Mouse (Mus musculus) lung, postnatal 14 days (tissue): ENCODE measurements around the gene Cradd.
A peak's percentile ranks its signal among the peaks of the same experiment; 100 is the strongest.

Experiments used
- DNase-seq: peaks from one replicate; pipeline ENCODE4 v3.0.0; 2021

Cradd gene

DNA sequence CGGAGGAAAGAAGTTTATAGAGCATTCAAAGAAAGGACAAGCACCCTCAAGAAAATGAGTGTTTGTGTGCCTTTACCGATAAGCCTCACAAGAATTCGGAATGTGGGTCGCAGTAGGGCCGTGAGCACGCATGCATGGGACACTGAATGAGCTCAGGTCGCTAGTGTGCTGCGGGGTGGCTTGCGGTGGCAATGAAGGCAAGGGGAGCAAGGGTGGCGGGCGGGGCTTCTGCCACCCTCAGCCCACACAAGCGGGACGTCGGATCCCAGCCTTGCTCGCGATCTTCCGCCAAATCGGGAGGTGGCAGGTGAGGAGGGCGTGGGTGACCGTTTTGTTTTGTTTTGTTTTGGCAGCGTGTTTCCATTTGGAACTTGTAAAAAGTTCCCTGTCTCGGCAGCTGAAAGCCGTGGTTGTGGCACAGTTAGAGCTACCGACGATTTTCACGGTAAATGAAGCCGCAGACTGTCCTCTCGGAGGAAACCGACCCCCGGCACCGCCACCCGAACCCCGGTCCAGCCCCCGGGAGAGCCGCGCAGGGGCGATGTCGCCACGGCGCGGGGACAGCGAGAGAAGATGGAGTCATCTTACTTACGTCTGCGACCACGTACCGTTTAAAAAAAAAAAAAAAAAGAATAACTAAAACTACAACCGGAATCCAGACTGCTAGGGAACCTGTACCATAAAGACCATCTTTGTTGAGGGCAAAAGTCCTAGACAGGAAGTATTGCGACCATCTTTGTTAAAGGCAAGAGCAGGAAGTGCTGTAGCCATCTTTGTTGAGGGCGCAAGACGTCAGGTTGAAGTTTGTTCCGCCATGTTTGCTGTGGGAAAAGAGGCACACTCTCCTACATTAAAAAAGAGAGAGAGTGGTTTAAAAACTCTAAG, at the start of gene Cradd:
Cradd (minus strand) TSS at position 741 of the 885 bp plus-strand sequence.
- peak; percentile 88 for DNase-seq

DNA sequence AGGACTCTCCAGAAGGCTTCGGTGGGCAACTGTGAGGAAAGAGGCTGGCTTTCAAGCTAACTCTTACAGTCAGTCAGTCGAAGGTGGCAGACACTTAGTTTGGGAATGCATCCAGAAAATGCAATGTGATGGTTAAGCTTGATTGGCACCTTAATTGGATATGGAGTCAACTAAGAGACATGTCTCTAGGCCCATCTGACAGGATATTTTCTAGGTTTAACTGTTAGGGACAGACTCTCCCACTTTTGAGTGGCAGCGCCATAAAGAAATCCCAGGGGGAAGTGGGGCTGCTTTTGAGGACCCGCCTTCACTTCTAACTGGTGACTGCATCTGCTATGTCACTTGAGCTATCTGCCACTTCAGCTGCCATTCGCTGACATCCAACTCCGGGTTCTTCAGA, 49.4 kb upstream of the Cradd start:
- no peak for DNase-seq

DNA sequence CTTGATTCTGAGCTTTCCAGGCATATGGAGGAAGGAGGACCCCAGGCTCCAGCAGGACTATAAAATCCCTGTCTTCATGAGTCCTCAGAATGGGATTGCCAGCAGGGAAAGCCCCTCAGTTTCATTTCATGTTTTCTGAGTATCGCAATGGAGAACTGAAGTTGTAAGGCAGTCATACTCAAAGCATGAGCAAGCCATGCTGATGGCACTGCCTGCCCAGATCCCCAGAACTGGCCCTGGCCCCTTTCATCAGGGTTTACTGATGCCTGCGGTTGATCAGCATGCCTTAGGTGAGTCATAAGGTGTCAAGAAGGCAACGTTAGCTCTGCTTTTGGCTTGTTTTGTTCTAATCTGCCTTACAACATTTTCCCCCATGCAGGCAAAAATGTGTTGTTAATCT, 48.0 kb upstream of the Cradd start:
- DNase-seq: no peak

DNA sequence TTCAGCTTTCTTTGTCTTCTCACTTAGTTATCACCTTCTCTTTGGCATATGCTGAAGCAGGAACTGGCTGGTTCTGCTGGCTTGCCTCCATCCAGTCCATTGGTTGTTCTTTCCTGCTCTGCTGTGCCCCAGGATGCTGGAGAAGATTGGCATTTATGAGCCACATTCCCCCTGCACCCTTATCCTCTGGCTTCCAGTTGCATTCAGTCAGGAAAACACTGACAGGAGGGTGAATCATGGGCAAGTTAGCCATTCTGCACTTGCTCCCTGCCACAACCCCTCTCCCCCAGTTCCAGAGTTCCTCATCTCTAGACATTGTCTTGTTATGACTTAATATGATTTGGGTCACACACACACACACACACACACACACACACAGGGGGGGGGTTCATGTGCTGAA, 45.3 kb upstream of the Cradd start:
- DNase-seq: no peak

DNA sequence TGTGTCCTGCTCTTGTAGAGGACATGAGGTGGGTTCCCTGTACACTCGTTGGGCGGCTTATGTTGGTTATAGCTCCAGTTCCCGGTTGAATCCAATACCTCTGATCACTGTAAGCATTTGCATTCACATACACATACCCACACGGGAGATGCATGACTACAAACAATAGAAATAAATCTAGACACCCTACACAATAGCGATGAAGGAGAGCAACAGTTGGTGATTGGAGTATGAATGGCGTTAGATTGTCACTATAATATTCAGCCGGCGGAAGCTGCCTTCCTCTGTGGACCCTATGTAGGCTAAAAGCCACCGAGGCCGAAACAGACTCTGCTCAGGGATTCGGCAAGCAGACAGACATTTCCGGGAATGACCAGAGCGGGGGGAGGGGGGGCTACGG, 44.2 kb upstream of the Cradd start:
- DNase-seq: no peak

DNA sequence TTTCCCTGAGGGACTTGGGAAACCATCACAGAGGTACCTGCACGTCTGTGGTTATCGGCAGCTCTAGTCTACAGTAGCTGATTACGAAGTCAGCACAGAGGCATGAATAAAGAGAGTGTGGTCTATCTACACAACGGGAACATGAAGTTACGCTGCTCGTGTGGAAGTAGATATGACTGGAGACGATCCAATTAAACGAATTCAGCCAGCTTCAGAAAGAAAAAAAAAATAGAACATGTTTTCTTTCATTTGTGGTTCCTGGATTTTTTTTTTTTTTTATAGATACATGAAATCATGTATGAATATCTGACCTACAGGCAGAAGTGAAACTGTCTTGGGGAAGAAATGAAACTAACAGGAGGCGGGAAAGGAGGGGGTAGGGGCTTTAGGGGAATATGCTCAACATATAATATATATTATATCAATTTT, 43.7 kb upstream of the Cradd start:
- DNase-seq: no peak

DNA sequence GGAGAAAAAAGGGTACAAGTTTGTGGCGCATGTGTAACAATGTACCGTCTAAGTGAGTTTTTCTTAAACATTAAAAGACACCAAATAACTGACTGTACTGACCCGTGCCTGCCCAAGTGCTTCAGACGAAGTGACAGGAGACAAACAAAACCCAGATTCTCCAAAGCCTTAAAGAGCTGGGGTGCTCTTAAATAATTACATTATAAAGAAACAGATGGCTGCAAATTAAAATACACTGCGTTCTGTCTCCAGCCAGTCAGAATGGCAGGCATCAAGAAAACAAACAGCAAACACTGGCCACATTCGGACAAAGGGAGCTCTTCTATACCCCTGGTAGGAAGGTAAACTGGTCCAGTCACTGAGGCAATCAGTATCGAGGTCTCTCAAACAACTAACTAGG, 43.3 kb upstream of the Cradd start:
- DNase-seq: no peak

DNA sequence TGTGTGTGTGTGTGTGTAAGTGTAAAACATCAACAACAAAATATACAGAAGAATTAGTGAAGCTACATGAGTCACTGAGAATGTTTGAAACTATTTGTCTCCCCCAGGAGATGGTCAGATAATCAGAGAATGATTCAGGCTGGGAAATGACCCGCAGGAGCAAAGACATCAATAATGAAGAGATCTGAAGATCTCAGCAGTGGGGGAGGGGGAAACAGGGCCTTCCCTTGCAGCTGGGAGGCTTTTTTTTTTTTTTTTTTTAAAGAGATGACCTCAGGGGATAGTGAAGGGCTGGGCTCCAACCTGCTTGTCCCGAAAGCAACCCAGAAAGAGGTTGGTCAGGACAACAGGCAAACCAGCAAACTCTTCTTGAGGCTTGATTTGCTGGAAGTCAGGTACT, 38.4 kb upstream of the Cradd start:
- DNase-seq: no peak

DNA sequence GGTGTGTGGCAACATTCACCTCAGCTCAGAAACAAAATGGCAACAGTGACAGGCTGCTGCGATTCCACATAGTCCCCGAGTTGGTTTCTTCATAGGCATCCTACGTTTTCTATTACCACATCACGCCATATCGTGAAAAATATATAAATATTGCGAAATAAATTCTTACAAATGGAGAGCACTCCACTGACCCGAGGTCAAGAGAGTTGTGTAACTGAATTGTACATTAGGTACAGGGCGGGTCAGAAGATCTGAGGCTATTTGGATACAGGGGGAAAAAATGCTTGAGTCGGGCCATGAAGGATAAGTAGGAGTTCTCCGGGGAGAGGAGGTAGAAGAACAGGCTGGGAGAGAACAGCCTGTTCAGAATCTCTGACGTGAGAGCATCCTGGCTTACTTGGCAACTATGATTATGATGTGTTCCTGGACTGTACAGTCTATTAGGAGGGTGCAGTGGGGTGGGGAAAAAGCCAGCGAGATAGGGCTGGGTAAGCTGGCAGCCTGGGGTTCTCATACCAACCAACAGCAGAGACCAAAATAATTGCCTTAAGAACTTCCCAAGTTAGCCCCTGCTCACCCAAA, 37.4 kb upstream of the Cradd start:
- peak; percentile 60 for DNase-seq

DNA sequence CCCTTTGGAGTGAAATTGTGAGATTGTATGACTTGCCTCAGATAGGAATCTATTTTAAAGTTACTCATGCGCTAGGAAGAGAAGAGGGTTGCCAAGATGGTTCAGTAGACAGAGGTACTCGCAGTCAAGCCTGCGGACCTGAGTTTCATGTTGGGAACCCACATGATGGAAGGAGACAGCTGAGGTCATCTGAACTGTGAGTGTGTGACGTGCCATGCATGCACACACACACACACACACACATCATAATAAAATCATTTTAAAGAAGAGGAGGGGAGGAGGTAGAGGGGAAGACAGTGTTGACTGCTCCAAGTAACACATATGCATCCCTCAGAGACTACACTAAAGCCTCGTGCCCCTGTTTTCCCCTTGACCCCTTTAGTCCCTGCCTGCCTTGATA, 36.1 kb upstream of the Cradd start:
- no peak for DNase-seq

DNA sequence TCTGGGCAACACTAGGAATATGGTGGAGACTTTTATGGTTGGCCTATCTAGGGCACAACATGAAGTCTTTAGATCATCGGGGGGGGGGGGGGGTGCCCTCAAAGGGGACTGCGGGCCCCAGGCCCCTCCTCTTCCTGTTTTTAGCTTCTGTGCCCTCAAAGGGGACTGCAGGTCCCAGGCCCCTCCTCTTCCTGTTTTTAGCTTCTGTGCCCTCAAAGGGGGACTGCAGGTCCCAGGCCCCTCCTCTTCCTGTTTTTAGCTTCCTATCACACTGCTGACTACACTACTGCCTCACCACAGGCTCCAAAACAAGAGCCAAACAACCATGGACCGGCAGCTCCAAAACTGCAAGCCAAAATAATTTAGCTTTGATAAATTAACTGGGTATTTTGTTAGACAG, 33.8 kb upstream of the Cradd start:
- DNase-seq: no peak

DNA sequence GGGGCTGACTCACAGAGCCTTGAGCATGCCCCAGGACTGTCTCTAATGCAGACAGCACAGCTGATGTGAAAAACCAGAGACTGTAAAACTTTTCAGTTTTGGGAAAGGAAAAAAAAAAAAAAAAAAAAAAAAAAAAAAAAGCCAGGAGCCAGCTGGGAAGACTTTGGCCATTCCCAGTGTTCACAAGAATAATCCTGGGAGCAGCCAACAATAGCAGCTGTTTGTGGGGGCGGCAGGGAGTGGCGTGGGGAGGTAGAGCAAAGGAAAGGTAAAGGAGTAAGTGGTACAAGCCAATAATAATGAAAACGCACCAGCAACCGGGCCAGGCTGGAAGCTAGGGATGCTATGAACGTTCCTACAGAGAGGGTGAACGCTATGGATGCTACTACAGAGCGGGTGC, 32.8 kb upstream of the Cradd start:
- no peak for DNase-seq

DNA sequence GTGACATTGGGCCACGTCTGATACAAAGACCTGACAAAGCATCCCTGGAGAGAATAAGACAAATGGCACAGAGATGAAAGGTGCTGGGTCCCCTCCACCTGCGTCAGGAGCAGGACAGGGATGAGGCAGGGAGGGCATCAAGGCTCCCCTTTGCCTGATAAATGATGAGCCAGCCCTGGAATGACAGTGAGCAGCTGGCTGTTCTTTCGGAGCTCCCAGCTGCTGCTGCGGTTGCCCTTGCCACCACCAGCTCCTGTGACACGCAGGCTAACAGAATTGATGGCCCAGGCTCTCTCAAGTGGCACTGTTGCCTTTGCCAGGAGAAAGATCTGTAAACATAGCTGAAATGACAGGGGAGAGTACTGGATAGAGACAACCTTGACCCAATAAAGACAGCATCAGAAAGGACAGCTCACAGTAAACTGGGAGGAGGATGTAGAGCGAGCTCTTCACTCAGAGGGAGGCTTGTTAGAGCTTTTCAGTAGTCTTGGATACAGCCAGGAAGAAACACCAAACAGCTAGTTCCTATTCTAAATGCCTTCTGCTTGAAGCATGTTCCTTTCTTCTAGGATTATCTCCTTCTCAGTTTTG, 31.8 kb upstream of the Cradd start:
- DNase-seq: no peak

DNA sequence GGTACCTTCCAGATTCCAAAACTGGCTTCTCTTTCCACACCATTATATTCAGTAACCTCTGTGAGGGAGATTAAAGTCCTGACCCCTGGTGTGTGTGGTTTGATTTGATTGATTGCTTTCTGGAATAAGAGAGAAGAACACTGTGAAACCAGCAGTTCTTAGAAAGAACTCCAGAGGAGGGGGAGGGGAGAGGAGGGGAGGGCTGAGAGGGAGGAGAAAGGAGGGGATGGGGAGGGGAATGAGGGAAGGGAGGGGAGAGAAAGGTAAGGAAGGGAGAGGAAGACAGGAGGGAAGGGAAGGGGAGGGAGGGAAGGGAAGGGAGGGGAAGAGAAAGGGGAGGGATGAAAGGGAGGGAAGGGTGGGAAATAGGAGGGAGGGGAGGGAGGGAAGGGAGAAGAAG, 30.7 kb upstream of the Cradd start:
- no peak for DNase-seq

DNA sequence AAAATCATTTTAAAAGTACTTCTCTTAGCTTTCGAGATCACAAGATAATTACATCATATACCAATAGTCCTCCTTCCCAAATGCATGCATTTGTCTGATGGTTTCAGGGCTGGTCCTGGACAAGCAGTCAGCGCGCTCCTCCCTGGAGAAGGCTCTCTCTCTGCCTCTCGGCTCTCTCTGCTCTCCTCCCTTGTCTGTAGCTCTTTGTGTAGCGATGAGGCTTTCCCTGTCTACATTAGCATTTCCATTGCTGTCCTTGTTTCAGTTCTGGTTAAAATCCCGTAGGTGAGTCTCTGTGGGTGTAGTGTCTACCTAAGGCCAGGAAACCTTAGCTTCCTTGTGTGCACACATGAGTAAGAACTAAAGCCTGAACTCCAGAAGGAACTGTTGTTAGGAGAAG, 30.1 kb upstream of the Cradd start:
- DNase-seq: no peak

DNA sequence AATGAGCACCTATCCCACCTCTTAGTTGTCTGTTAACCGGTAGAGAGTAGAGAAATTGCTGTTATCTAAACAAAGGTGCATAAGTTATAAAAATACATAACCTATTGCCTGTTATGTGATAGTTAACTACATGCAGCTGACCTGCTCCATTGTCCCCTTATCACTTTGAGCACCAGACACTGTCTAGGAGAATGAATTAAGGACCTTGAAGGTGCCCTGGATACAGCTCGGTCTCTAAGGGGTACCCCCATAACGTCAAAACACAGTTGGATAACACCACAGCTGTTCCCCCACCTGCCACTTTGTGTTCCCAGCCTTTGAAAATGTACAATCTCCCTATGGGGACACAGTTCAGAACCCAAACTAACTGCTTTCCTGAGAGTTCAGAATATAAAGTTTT, 24.5 kb upstream of the Cradd start:
- no peak for DNase-seq

DNA sequence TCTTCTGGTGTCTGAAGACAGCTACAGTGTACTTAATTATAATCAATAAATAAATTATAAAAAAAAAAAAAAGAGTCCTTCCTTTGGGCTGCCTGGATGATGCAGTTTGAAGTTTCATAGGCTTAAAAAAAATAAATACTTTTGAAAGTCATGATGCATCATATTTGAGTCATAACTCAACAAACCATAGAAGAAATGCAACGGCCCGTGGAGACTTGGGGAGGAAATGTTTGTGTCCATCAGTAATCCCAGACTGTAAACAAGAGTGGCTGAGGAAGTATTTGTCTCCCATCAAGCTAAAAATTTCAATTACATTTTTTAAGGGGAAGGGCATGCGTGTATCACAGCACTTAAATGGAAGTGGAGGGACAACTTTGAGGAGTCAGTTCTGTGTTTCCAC, 23.8 kb upstream of the Cradd start:
- DNase-seq: no peak

DNA sequence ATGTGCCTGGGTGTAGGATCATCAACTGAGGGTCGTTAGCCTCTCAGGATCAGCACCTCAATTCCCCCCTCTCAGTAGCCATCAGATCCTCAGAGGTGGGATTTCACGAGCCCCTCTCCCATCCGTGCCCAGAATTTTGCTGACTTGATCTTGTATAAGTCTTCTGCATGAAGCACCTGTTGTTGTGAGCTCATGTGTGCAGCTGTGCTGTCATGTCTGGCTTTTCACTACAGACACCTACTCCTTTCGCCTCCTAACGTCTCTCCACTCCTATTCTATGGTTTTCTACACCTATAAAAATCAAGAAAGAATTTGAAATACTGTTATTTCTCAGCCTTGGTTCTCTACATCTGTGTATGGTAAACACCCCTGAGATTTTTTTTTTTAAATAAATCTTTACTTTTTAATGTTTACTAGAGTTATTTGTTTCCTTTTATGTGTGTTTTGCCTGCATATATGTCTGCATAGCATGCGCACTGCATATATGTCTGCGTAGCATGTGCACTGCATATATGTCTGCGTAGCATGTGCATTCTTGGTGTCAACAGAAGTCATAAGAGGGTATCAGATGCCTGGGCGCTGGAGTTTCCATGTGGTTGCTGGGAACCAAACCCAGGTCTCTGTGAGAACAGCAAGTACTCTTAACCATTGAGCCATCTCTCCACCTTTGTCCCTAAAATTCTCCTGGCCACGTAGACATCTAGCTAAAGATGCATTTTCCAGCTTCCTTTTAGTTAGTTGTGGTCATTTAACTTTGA, 19.1 kb upstream of the Cradd start:
- DNase-seq: no peak

DNA sequence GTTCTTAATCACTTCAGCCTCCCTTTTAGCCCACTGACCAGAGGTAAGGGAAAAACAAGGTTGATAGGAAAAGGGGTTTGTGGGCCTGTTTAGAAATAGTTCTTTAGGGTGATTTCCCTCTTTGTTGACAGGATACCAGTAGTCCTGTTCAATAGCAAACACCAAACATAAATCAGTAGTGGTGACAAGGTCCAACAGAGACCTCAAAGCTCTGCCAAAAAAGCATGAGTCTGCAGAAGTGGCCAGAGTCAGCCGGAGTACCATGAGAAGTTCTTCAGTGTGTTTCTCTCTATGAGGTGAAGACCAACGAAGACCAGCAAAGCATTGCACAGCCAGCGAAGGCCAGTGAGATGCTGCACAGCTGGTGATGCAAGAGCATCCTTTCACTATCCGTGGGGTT, 16.7 kb upstream of the Cradd start:
- DNase-seq: no peak

DNA sequence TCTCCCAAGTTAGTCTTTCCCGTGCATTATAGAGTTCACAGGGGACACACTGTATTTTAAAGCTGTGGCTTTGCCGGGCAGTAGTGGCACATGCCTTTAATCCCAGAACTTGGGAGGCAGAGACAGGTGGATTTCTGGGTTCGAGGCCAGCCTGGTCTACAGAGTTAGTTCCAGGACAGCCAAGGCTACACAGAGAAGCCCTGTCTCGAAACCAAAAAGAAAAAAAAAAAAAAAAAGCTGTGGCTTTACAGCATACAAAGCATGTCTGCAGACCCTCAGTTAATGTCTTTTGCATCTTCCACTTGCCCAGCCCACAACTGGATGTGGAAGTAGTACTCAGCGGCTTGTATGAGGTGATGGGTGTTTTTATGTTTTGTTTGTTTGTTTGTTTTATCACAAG, 13.7 kb upstream of the Cradd start:
- DNase-seq: no peak

DNA sequence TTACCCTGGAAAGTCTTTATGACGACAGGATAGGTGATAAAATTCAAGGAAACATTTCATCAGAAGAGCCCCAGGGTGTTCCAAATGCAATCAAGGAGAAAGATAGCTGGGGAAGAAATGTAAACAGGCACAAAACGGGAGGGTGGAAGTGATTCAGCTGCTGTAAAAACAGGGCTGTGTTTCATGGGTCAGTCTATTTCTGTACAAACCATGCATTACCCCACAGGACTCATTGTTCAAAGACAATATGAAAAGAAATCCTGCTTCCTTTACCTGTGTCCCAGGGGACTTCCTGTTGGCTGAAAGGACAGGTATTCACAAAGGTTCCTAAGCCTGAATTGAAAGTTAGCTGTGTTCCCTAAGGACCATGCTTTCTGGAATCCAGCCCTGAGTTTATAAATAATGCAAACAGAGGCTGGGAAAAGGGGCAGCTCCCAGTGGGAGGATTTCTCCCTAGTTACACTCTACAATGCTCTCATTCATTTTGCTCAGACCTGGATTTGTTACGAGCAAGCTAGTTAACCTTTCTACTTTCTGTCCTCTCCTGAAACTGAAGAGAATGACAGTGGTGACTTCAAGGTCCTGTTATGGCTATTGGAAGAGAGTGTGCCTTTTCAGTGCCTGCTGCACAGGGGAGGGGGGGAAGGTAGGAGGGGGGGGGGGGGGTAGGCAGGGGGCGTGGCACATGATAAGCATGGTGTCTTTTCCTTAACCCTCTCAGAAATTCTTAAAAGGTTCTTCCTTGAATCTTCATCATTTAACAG, 13.0 kb upstream of the Cradd start:
- DNase-seq: no peak

DNA sequence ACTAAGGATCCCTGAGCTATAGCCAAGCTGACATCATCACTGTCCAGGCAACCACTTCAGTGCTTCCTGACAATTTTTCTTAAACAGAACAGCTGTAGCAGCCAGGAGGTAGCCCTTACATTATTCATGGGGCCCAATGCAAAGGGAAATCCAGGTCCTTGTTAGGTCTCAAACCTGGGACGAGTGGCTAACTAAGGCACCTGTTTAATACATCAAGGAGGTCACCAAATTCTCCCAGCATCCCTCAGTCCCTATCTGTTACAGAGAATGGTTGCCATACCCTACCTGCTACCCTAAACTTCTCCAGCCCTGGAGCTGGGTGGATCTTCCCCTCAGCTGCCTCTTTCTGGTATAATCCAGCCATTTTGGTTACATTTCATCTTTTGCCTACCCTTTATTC, 10.9 kb upstream of the Cradd start:
- no peak for DNase-seq

DNA sequence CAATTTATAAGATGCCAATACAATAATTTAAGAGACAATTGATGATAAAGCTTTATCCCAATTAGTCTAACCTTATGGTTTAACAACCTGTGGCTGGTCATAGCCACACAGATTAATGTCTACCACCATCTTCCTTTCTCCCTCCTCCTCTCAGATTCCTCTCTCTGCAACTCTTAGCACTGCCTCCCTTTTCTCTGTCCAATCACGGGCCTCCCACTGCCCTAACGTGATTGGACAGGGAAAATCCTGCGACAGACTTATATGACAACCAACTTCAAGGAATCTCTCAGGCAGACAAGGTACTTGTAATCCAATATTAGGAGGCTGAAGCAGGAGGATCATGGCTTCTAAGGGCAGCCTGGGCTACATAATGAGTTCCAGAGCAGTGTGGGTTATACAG, 8.7 kb upstream of the Cradd start:
- no peak for DNase-seq
